Mouse (Mus musculus): Measurements from ENCODE around the gene Ippk.

The Ippk gene

DNA sequence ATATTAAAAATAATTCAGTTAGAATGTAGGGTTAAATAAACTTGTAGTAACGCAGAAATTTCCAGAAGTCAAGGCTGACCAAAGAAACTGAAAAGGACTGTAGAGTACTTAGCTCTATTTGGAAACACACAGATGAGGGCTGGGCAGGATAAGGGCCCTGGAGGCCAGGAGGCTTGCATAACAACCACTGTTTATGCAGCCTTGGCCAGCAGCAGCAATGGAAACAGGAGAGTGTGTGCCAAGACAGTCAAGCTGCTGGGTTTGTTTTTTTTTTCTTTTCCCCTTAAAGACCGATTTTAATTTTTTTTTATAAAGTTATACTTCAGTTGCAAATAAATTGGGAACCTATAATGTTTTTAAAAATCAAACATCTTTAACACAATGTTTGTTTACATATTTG, 59.0 kb downstream of the Ippk start:
- no peak for DNase-seq (ENCODE audit: low read depth, low spot score)

- no peak for DNase-seq (ENCODE audit: low read depth, low spot score)
Measured at GRCm38 (mm10) chr13:49480551-49480950, 59.5 kb downstream of the Ippk start.

DNA sequence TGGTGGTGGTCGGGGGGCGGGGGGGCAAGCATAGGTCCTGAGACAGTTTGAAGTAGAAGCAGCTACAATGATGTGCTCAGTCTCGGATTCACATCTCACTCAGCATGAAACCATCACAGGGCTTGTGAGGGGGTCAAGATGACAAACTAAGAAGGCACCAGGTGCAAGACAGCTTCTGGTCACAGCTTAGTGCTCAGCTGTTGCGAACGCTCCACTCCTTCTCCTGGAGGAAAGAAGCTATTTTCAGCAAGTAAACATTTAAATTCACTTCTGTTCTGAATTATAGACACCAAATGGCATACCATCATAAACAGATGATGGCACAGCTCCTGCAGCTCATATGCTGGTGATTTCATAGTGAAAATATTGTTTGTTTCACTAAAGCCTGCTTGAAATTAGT, 64.3 kb downstream of the Ippk start:
- DNase-seq (ENCODE audit: low read depth, low spot score), result no peak

DNA sequence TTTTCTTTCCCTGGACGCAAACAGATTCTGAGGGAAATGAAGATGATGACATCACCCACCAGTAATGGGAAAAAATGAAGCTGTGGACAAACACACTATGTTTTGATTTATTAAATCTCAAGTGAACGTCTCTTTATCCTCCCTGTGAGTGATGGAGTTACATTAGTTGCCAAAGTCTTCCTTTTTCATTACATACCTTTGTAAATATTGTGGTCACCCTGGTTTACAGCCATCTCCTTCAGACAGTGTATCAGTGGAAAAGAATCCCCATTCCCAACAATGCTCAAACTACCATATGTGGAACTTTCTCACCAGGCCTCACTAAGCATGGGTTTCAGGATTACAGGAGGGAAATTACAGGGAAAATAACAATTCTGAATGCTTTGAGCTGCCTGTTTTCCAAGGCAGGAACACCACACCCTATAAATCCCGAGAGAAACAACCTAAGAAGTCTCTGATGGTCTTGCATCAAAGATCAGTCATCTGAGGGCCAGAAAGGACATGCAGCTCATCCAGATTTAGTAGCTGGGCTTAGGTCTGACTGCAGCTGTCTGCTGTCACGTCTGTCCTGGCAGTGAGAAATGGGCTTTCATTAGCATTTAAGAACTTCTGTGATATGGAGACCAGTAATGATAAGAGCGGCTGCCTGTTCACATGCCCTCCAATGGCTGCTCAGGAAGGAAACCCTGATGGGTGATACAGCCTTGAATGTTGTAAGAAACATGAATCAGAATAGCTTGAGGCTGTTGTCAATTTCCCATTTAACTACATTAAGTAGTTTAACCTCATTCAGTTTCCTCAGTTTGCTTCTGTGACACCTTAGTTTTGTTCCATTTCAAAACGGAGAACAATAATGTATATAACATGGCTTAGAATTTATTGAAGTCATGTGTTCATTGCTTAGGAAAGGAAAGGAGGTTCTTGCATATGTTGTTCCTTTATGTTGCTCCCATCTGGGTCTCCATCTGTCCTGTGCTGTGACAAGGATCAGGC, 71.6 kb downstream of the Ippk start, which contains the start of gene Tes3-ps:
Tes3-ps (plus strand) TSS at position 943 of the 993 bp plus-strand sequence.
- no peak for DNase-seq (ENCODE audit: low read depth, low spot score)

DNA sequence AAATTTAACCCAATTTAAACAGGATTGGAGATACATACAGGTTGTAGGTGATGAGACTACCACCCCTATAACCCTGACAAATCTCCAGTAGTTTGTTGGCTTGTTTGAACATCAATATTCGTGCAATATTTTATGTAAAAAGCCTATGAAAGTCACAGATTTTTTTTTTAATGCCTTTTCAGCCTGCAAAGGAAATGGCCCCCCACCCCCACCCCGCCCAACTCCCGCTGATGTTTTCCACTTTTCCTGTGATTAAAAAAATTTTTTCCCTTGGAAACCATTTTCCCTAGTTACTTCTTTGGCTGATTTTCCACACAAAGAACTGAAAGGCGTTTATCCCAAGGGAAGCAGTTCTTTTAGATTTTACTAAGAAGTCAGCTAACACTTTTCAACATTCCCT, 83.5 kb downstream of the Ippk start, which contains the start of gene Ecm2:
Ecm2 (plus strand) TSS at position 301 of the 400 bp plus-strand sequence.
- DNase-seq (ENCODE audit: low read depth, low spot score), result no peak

GRCm38 (mm10) chr13:49505776-49506175, 84.7 kb downstream of the Ippk start:
- no peak for DNase-seq (ENCODE audit: low read depth, low spot score)

DNA sequence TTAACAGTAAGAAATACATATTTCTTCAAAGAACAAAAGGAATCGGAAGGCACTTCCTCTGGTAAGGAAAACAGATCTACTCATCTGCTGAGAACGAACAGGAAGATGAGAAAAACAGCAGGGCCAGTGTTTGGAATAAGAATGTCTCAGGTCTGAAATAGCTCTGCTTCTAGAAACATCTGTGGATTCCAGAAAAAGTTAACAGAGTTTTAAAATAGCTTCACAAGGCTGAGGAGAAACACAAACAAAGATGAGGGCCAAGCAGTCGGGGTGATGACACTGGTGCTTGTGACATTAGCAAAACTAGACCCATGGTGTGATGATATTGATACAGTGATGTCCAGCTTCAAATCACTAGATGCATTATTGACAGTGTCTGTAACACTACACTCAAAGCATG, 86.1 kb downstream of the Ippk start:
- no peak for DNase-seq (ENCODE audit: low read depth, low spot score)
